Mouse (Mus musculus) MEL (cell line): ENCODE measurements at regions not wholly inside any gene's neighbourhood (a gene's known extent, or its start where the extent isn't known, plus 50 kb on each side); places are given as distances from the start of the nearest gene placed in this dataset.

ENCODE experiments used
- DNase-seq: peaks from one replicate; pipeline ENCODE4 v3.0.0; 2011; ENCODE audit warnings: low read depth, low spot score
- H3K27ac ChIP-seq: 2 replicates; pipeline ENCODE4 v1.5.1; 2012; ENCODE audit warnings: low read depth, mild to moderate bottlenecking, control low read depth, low read length, moderate library complexity; ENCODE audit not compliant: control insufficient read depth
- H3K27me3 ChIP-seq, 2 experiments: fragments of 150-350 bp in 1 of 2; sonication (generic) in 1 of 2; 2 replicates each; pipeline ENCODE4 v1.6.1; 2012; ENCODE audit warnings: low read length in 2 of 2, mild to moderate bottlenecking in 2 of 2, improper control_type of control experiment in 1 of 2, moderate library complexity in 1 of 2; ENCODE audit not compliant: insufficient read depth in 2 of 2, control insufficient read depth in 1 of 2
- H3K36me3 ChIP-seq, 2 experiments: 2 replicates each; pipeline ENCODE4 v1.6.1; 2012 to 2014; ENCODE audit warnings: low read length in 2 of 2, improper control_type of control experiment in 1 of 2, inconsistent platforms in 1 of 2, mild to moderate bottlenecking in 1 of 2; ENCODE audit not compliant: insufficient read depth in 2 of 2, control insufficient read depth in 1 of 2
- H3K4me1 ChIP-seq, 2 experiments: fragments of 150-350 bp in 1 of 2; sonication (generic) in 1 of 2; 2 replicates each; pipeline ENCODE4 v1.6.1; 2012; ENCODE audit warnings: low read length in 2 of 2, improper control_type of control experiment in 1 of 2, mild to moderate bottlenecking in 1 of 2; ENCODE audit not compliant: insufficient read depth in 2 of 2, control insufficient read depth in 1 of 2
- H3K4me3 ChIP-seq, 2 experiments: fragments of 150-350 bp in 1 of 2; sonication (generic) in 1 of 2; 2 replicates each; pipeline ENCODE4 v1.5.1; 2012; ENCODE audit warnings: low read depth in 2 of 2, low read length in 2 of 2, mild to moderate bottlenecking in 2 of 2, moderate library complexity in 2 of 2, control low read depth in 1 of 2, improper control_type of control experiment in 1 of 2; ENCODE audit not compliant: control insufficient read depth in 1 of 2, insufficient read depth in 1 of 2
- H3K79me2 ChIP-seq: 2 replicates; pipeline ENCODE4 v1.6.1; 2012; ENCODE audit warnings: mild to moderate bottlenecking, low read length, moderate library complexity; ENCODE audit not compliant: control insufficient read depth, poor library complexity, insufficient read depth
- H3K9ac ChIP-seq: 2 replicates; pipeline ENCODE4 v1.6.1; 2012; ENCODE audit warnings: low read depth, mild to moderate bottlenecking, control low read depth, low read length, moderate library complexity; ENCODE audit not compliant: control insufficient read depth, poor library complexity, severe bottlenecking
- H3K9me3 ChIP-seq: fragments of 150-350 bp; sonication (generic); replicated peaks from 2 replicates; pipeline ENCODE4 v1.6.1; 2012; ENCODE audit warnings: mild to moderate bottlenecking, low read length, improper control_type of control experiment, moderate library complexity; ENCODE audit not compliant: insufficient read depth
- BHLHE40 ChIP-seq: IDR thresholded peaks from 2 replicates; pipeline ENCODE4 v1.6.1; 2012; ENCODE audit warnings: low read depth, mild to moderate bottlenecking, inconsistent platforms, low read length, improper control_type of control experiment, borderline replicate concordance
- CHD1 ChIP-seq: IDR thresholded peaks from 2 replicates; pipeline ENCODE4 v1.6.1; 2012; ENCODE audit warnings: low read depth, mild to moderate bottlenecking, inconsistent platforms, low read length, improper control_type of control experiment
- CHD2 ChIP-seq: IDR thresholded peaks from 2 replicates; pipeline ENCODE4 v1.6.1; 2011; ENCODE audit warnings: low read length, improper control_type of control experiment
- CTCF ChIP-seq, 3 experiments: IDR thresholded peaks in 2 of 3; conservative IDR thresholded peaks in 1 of 3; 2 replicates each; pipeline ENCODE4 v1.5.1; 2011 to 2012; ENCODE audit warnings: low read length in 3 of 3, low read depth in 2 of 3, mild to moderate bottlenecking in 2 of 3, improper control_type of control experiment in 1 of 3, inconsistent platforms in 1 of 3, mixed read lengths in 1 of 3, moderate library complexity in 1 of 3; ENCODE audit not compliant: control insufficient read depth in 1 of 3, insufficient read depth in 1 of 3, poor library complexity in 1 of 3, severe bottlenecking in 1 of 3
- EP300 ChIP-seq, 2 experiments: IDR thresholded peaks; 2 replicates each; pipeline ENCODE4 v1.6.1; 2011; ENCODE audit warnings: improper control_type of control experiment in 2 of 2, low read length in 2 of 2, low read depth in 1 of 2, mild to moderate bottlenecking in 1 of 2
- GABPA ChIP-seq: IDR thresholded peaks from 2 replicates; pipeline ENCODE4 v1.6.1; 2012; ENCODE audit warnings: low read depth, mild to moderate bottlenecking, inconsistent platforms, low read length, improper control_type of control experiment, moderate library complexity
- HCFC1 ChIP-seq: IDR thresholded peaks from 2 replicates; pipeline ENCODE4 v1.6.1; 2012; ENCODE audit warnings: low read depth, mild to moderate bottlenecking, inconsistent platforms, low read length, improper control_type of control experiment, moderate library complexity
- KAT2A ChIP-seq: conservative IDR thresholded peaks from 2 replicates; pipeline ENCODE4 v1.6.1; 2012; ENCODE audit warnings: low read depth, low read length, improper control_type of control experiment, inconsistent platforms
- MAX ChIP-seq: IDR thresholded peaks from 2 replicates; pipeline ENCODE4 v1.6.1; 2011; ENCODE audit warnings: low read length, improper control_type of control experiment
- NRF1 ChIP-seq: IDR thresholded peaks from 2 replicates; pipeline ENCODE4 v1.6.1; 2014; ENCODE audit warnings: low read depth, mild to moderate bottlenecking, inconsistent platforms, low read length, improper control_type of control experiment, moderate library complexity; ENCODE audit not compliant: poor library complexity, insufficient read depth, severe bottlenecking
- POLR2AphosphoS2 ChIP-seq: IDR thresholded peaks from 2 replicates; pipeline ENCODE4 v1.6.1; 2011; ENCODE audit warnings: low read length, improper control_type of control experiment
- POLR2AphosphoS5 ChIP-seq: IDR thresholded peaks from 2 replicates; pipeline ENCODE4 v1.6.1; 2012; ENCODE audit warnings: low read depth, borderline replicate concordance, mild to moderate bottlenecking, inconsistent platforms, low read length, moderate library complexity, mixed read lengths
- SIN3A ChIP-seq: IDR thresholded peaks from 2 replicates; pipeline ENCODE4 v1.6.1; 2012; ENCODE audit warnings: low read length, improper control_type of control experiment, inconsistent platforms
- SMC3 ChIP-seq: IDR thresholded peaks from 2 replicates; pipeline ENCODE4 v1.6.1; 2011; ENCODE audit warnings: low read depth, low read length, improper control_type of control experiment
- TAL1 ChIP-seq: IDR thresholded peaks from 2 replicates; pipeline ENCODE4 v1.6.1; 2012; ENCODE audit warnings: mild to moderate bottlenecking, inconsistent platforms, low read length, moderate library complexity, mixed read lengths
- TBP ChIP-seq: IDR thresholded peaks from 2 replicates; pipeline ENCODE4 v1.8.0; 2011; ENCODE audit warnings: low read depth, low read length, improper control_type of control experiment
- UBTF ChIP-seq: IDR thresholded peaks from 2 replicates; pipeline ENCODE4 v1.6.1; 2012; ENCODE audit warnings: low read depth, mild to moderate bottlenecking, inconsistent platforms, low read length, improper control_type of control experiment, moderate library complexity, borderline replicate concordance; ENCODE audit not compliant: insufficient read depth
- USF2 ChIP-seq, 2 experiments: IDR thresholded peaks; 2 replicates each; pipeline ENCODE4 v1.6.1; 2011 to 2012; ENCODE audit warnings: improper control_type of control experiment in 2 of 2, low read length in 2 of 2, borderline replicate concordance in 1 of 2, inconsistent platforms in 1 of 2, low read depth in 1 of 2, mild to moderate bottlenecking in 1 of 2; ENCODE audit not compliant: insufficient read depth in 1 of 2

- H3K4me1 ChIP-seq = no peaks in the 10 kb centered on the region
- TF ChIP-seq POLR2AphosphoS2 (no peak), SMC3 (no peak), GABPA (no peak), USF2 (IDR thresholded peaks at IDR 0.05; ENCODE audit: borderline replicate concordance in 1 of 2, insufficient read depth in 1 of 2, low read depth in 1 of 2, low read length in 2 of 2) (no peak), POLR2AphosphoS5 (no peak), SIN3A (no peak), EP300 (IDR thresholded peaks at IDR 0.05; ENCODE audit: low read depth in 1 of 2, low read length in 2 of 2) (no peak), TAL1 (no peak), KAT2A (no peak), CTCF (IDR thresholded peaks at IDR 0.05 in 2 of 3, conservative IDR thresholded peaks at IDR 0.05 in 1 of 3; ENCODE audit: control insufficient read depth in 1 of 3, insufficient read depth in 1 of 3, low read depth in 2 of 3, low read length in 3 of 3, poor library complexity in 1 of 3, severe bottlenecking in 1 of 3) (no peak), NRF1 (no peak), CHD2 (no peak), UBTF (no peak), CHD1 (no peak), HCFC1 (no peak)
- no peaks in the 10 kb centered on the region for H3K79me2 ChIP-seq
- H3K36me3 ChIP-seq = no peaks in the 10 kb centered on the region
- H3K9ac ChIP-seq = no peak overlapping the region
- H3K4me3 ChIP-seq = no peak overlapping the region
- no peak overlapping the region for H3K27ac ChIP-seq
- DNase-seq = no peak
- no peaks in the 10 kb centered on the region for H3K27me3 ChIP-seq
- H3K9me3 ChIP-seq = no peaks in the 10 kb centered on the region
Observed at GRCm38 (mm10) chr8:103214606-103215005, 429.2 kb upstream of the Cdh11 start.

GRCm38 (mm10) chr8:103230741-103231475 lies 445.5 kb upstream of the Cdh11 start:
- H3K9ac ChIP-seq = no peak overlapping the region
- H3K36me3 ChIP-seq = no peaks in the 10 kb centered on the region
- H3K4me1 ChIP-seq = no peaks in the 10 kb centered on the region
- H3K79me2 ChIP-seq = no peaks in the 10 kb centered on the region
- DNase-seq = no peak
- H3K9me3 ChIP-seq = no peaks in the 10 kb centered on the region
- H3K27ac ChIP-seq = no peak overlapping the region
- TF ChIP-seq TAL1 = no peak
- TF ChIP-seq MAX = no peak
- no peak for TF ChIP-seq TBP
- TF ChIP-seq BHLHE40 = no peak
- no peak for TF ChIP-seq USF2 (IDR thresholded peaks at IDR 0.05; ENCODE audit: borderline replicate concordance in 1 of 2, insufficient read depth in 1 of 2, low read depth in 1 of 2, low read length in 2 of 2)
- TF ChIP-seq, all 39 proteins: peak for 0
- Histone ChIP-seq H3K27me3 (no peaks in the 10 kb centered on the region), H3K4me3 (no peak overlapping the region)
